8 mouse cellular contexts compared by ENCODE assay signal in genomic region chr5:90930971-90931851, GRCm38 (mm10). TPM values are rescaled to one million over a fixed set of nuclear protein-coding genes. Genes with fewer than 3 reads are reported as not detected.
DNase-seq lines count a peak whose midpoint lies in the region; ATAC-seq and TF ChIP-seq lines count a peak whose summit lies in the region.

TSS of gene Mthfd2l (plus strand) at chr5:90931117.

- peak; percentile 96 for ATAC-seq in common myeloid progenitor, adult 5-6 weeks (replicated peaks; ENCODE audit: low read depth, poor library complexity, severe bottlenecking)
- ATAC-seq in hindbrain, embryonic 16.5 days: peak; percentile 98
- peak; percentile 99 for ATAC-seq in megakaryocyte, adult 5-6 weeks (ENCODE audit: poor library complexity, severe bottlenecking)

- peak within 1 kb of the TSS; percentile 99 for H3K9ac ChIP-seq in hindbrain, embryonic 16.5 days (ENCODE audit: low read depth, low read length)

- H3K27me3 ChIP-seq in hindbrain, embryonic 16.5 days (replicated peaks; ENCODE audit: control insufficient read depth, insufficient read depth, low read length): no peaks in the 10 kb centered on the region

- peak; percentile 93 for DNase-seq in ZHBTc4 (ENCODE audit: low read depth, low spot score)
- DNase-seq in gastrocnemius, adult 2 months: peak; percentile 92
- DNase-seq in left cerebral cortex, adult 2 months (ENCODE audit: extremely low spot score in 1 of 2, low spot score in 2 of 2): peak; percentile 77
- peak; percentile 76 for DNase-seq in right cerebral cortex, adult 18-20 months
- DNase-seq in urinary bladder, adult 2 months (ENCODE audit: low spot score): peak; percentile 90

- H3K4me3 ChIP-seq in gastrocnemius, adult 2 months: peak within 1 kb of the TSS; percentile 84
- peak within 1 kb of the TSS; percentile 78 for H3K4me3 ChIP-seq in hindbrain, embryonic 16.5 days (ENCODE audit: low read length)
- H3K4me3 ChIP-seq in left cerebral cortex, adult 2 months: peak within 1 kb of the TSS; percentile 67

- no peaks in the 10 kb centered on the region for H3K9me3 ChIP-seq in hindbrain, embryonic 16.5 days (ENCODE audit: control insufficient read depth, low read length)

- H3K36me3 ChIP-seq in hindbrain, embryonic 16.5 days (ENCODE audit: control insufficient read depth, insufficient read depth, low read length): no peaks in the 10 kb centered on the region; the same call in 1 of the 2 replicates

- under 1% methylated on average over 72 of the region's 79 CpGs for WGBS in hindbrain, embryonic 16.5 days

- H3K4me1 ChIP-seq in hindbrain, embryonic 16.5 days (ENCODE audit: control insufficient read depth, insufficient read depth, low read depth, low read length): peaks cover 14% of the 10 kb centered on the region

- TF ChIP-seq CTCF in gastrocnemius, adult 2 months (IDR thresholded peaks at IDR 0.05): peak; percentile 90
- TF ChIP-seq CTCF in left cerebral cortex, adult 2 months (IDR thresholded peaks at IDR 0.05): peak; percentile 71

- intact Hi-C loops in gastrocnemius, adult 2 months (cut with DNase I): loop anchor here (5.0 kb wide), 1 partner anchor 269 kb away; no protein-coding TSS in a partner anchor
- intact Hi-C loops in left cerebral cortex, adult 2 months (cut with DNase I): loop anchor here (10.0 kb wide), 1 partner anchor 706 kb away; the partner anchor contains the start of gene Cox18

- H3K27ac ChIP-seq in gastrocnemius, adult 2 months: peak within 1 kb of the TSS; percentile 79
- peak within 1 kb of the TSS; percentile 98 for H3K27ac ChIP-seq in hindbrain, embryonic 16.5 days (ENCODE audit: low read depth, low read length)
- peak within 1 kb of the TSS; percentile 84 for H3K27ac ChIP-seq in left cerebral cortex, adult 2 months

- peak within 1 kb of the TSS; percentile 73 for H3K4me2 ChIP-seq in hindbrain, embryonic 16.5 days (ENCODE audit: low read length)

RNA-seq across cellular contexts. Expression of gene Mthfd2l, which starts in this region (rescaled TPM):
- 26.4 and 31.0 TPM in 2 replicates for total RNA-seq in common myeloid progenitor, adult 5-6 weeks (2017)
- 1 to 10 TPM; 6.5 to 6.7 TPM for total RNA-seq in gastrocnemius, adult 2 months (2021)
- polyA plus RNA-seq in hindbrain, embryonic 16.5 days (2015; fragmentation: Nextera tagmentation; extraction: Ambion mirVana): 59.4 and 61.8 TPM in 2 replicates
- total RNA-seq in left cerebral cortex, adult 2 months (2021): 10 to 100 TPM; 17.0 to 17.1 TPM
- 3.3 and 4.4 TPM in 2 replicates for total RNA-seq in megakaryocyte, adult 5-6 weeks (2015)
- total RNA-seq in megakaryocyte, adult 5-6 weeks (2017): 3.2 and 9.7 TPM in 2 replicates
- polyA plus RNA-seq in urinary bladder, adult 2 months (2012; rRNA removed): 25.9 and 32.4 TPM in 2 replicates

Comparison
In these comparisons a context has a peak if more than half of its experiments do, and no peak if none do; other contexts are left out.
1. Peak in every context shown above with its lines: DNase-seq, ATAC-seq, H3K4me3 ChIP-seq and H3K27ac ChIP-seq.